In the genomic region with DNA sequence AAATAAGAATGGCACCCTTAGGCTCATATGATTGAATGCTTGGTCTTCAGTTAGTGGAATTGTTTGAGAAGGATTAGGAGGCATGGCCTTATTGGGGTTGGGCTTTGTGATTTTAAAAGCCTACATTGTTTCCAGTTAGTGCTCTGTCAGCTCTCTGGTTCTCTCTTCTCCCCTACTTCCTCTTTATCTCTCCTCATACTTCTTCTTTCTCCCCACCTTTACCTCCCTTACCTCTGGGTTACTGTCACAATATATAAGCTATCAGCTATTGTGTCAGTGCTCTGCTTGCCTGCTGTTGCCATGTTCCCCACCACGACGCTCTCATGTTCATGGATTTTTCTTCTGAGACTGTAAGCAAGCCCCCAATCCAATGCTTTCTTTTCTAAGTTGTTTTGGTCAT, we compare ENCODE assay signal across 26 mouse cellular contexts.
"Had no signal": no experiment of that assay in that cellular context is flagged by ENCODE, and none has a peak within 500 bp of the region (broad histone marks: within the 10 kb centered on the region; RNA-seq: fewer than 3 reads in every experiment).

No protein-coding gene starts in this region.

- DNase-seq: gastrocnemius, postnatal 14 days; gastrocnemius, postnatal 36 days; heart, adult 18-20 months; heart, postnatal 10 days; heart, postnatal 4 days; kidney, adult 18-20 months; kidney, adult 8-10 months; kidney, postnatal 10 days; kidney, postnatal 25 days; kidney, postnatal 4 days; layer of hippocampus, adult 9-11 months; layer of hippocampus, postnatal 36 days; liver; liver, embryonic 13.5 days had no signal

- ATAC-seq: hindbrain, embryonic 16.5 days; inflammation-experienced regulatory T-cells, adult 6 months; intestine, embryonic 15.5 days; intestine, postnatal 0 days had no signal

- H3K36me3 ChIP-seq: hindbrain, embryonic 10.5 days; hindbrain, embryonic 12.5 days; intestine, embryonic 15.5 days; limb, embryonic 10.5 days; limb, embryonic 12.5 days; liver, embryonic 13.5 days had no signal

- H3K27ac ChIP-seq: heart, embryonic 10.5 days; hindbrain, embryonic 10.5 days; hindbrain, embryonic 12.5 days; hindbrain, embryonic 14.5 days; intestine, embryonic 15.5 days; layer of hippocampus, adult 2 months; limb, embryonic 10.5 days; limb, embryonic 12.5 days; liver, embryonic 13.5 days had no signal

- H3K9me3 ChIP-seq: heart, embryonic 10.5 days; hindbrain, embryonic 12.5 days; intestine, embryonic 15.5 days; limb, embryonic 10.5 days; limb, embryonic 12.5 days had no signal

- H3K27me3 ChIP-seq: heart, embryonic 12.5 days; hindbrain, embryonic 12.5 days; intestine, embryonic 15.5 days; limb, embryonic 12.5 days; liver, embryonic 13.5 days had no signal

- H3K9ac ChIP-seq: heart, embryonic 12.5 days; hindbrain, embryonic 12.5 days; hindbrain, embryonic 14.5 days; intestine, embryonic 15.5 days; limb, embryonic 12.5 days; liver, embryonic 13.5 days had no signal

- H3K4me3 ChIP-seq: heart, embryonic 10.5 days; heart, embryonic 12.5 days; hindbrain, embryonic 10.5 days; hindbrain, embryonic 12.5 days; intestine, embryonic 15.5 days; layer of hippocampus, adult 2 months; limb, embryonic 10.5 days; limb, embryonic 12.5 days; liver, embryonic 13.5 days had no signal

- H3K4me1 ChIP-seq: heart, embryonic 10.5 days; heart, embryonic 12.5 days; hindbrain, embryonic 10.5 days; hindbrain, embryonic 12.5 days; intestine, embryonic 15.5 days; limb, embryonic 10.5 days; limb, embryonic 12.5 days; liver, embryonic 13.5 days had no signal
